Comparison of ENCODE assay signal across 30 mouse cellular contexts in the genomic region with DNA sequence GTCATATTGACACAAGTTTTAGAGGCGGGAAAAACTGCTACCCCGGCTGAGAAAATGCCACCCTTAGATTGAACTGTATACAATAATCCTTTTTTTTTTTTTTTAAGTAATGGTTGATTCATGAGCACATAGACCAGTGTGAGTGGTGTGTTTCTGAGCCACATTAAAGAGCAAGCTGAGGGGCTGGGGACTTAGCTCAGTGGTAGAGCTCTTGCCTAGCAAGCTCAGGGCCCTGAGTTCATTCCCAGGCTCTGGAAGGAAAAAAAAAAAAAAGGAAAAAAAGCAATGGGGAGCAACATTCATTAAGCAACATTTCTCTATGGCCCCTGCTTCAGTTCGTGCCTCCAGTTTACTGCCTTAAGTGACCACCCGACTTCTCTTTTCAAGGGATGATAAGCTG.
DNase-seq lines count a peak whose midpoint lies in the region; ATAC-seq and TF ChIP-seq lines count a peak whose summit lies in the region.
"Had no signal": no experiment of that assay in that cellular context is flagged by ENCODE, and none has a peak within 500 bp of the region (broad histone marks: within the 10 kb centered on the region; RNA-seq: fewer than 3 reads in every experiment).

No protein-coding gene starts in this region.

- no peaks in the 10 kb centered on the region for H3K9me3 ChIP-seq in hindbrain, embryonic 11.5 days (ENCODE audit: control insufficient read depth, low read length)
- H3K9me3 ChIP-seq in hindbrain, embryonic 10.5 days = no peaks in the 10 kb centered on the region
- no peaks in the 10 kb centered on the region for H3K9me3 ChIP-seq in neural tube, embryonic 11.5 days (ENCODE audit: control insufficient read depth, low read length)
- H3K9me3 ChIP-seq: embryonic facial prominence, embryonic 12.5 days; embryonic facial prominence, embryonic 15.5 days; forebrain, embryonic 13.5 days; G1E; heart, embryonic 10.5 days; heart, embryonic 13.5 days; hindbrain, embryonic 13.5 days; intestine, embryonic 15.5 days had no signal

- H3K4me3 ChIP-seq in hindbrain, embryonic 11.5 days (ENCODE audit: low read depth, low read length) = no peak overlapping the region
- H3K4me3 ChIP-seq in hindbrain, embryonic 10.5 days = no peak overlapping the region
- H3K4me3 ChIP-seq in neural tube, embryonic 11.5 days (ENCODE audit: low read depth, low read length) = no peak overlapping the region
- no peak overlapping the region for H3K4me3 ChIP-seq in layer of hippocampus, adult 2 months
- H3K4me3 ChIP-seq: embryonic facial prominence, embryonic 12.5 days; embryonic facial prominence, embryonic 15.5 days; forebrain, embryonic 13.5 days; heart, adult 2 months; heart, embryonic 10.5 days; heart, embryonic 13.5 days; hindbrain, embryonic 13.5 days; intestine, embryonic 15.5 days had no signal

- H3K9ac ChIP-seq in hindbrain, embryonic 11.5 days (ENCODE audit: low read depth, low read length) = no peak overlapping the region
- H3K9ac ChIP-seq in neural tube, embryonic 11.5 days (ENCODE audit: low read length) = no peak overlapping the region
- H3K9ac ChIP-seq: embryonic facial prominence, embryonic 12.5 days; embryonic facial prominence, embryonic 15.5 days; forebrain, embryonic 13.5 days; heart, embryonic 13.5 days; hindbrain, embryonic 13.5 days; intestine, embryonic 15.5 days had no signal

- no peak overlapping the region for H3K4me2 ChIP-seq in hindbrain, embryonic 11.5 days (replicated peaks; ENCODE audit: low read depth, low read length)
- no peak overlapping the region for H3K4me2 ChIP-seq in neural tube, embryonic 11.5 days (ENCODE audit: low read depth)
- H3K4me2 ChIP-seq: embryonic facial prominence, embryonic 12.5 days; embryonic facial prominence, embryonic 15.5 days; forebrain, embryonic 13.5 days; heart, embryonic 13.5 days; hindbrain, embryonic 13.5 days; intestine, embryonic 15.5 days had no signal

- H3K4me1 ChIP-seq in hindbrain, embryonic 11.5 days (replicated peaks; ENCODE audit: control insufficient read depth, insufficient read depth, low read length) = no peaks in the 10 kb centered on the region
- H3K4me1 ChIP-seq in hindbrain, embryonic 10.5 days (replicated peaks) = peaks cover 8% of the 10 kb centered on the region; the same call in 1 of the 2 replicates
- H3K4me1 ChIP-seq in neural tube, embryonic 11.5 days (ENCODE audit: control insufficient read depth, insufficient read depth, low read length) = no peaks in the 10 kb centered on the region
- H3K4me1 ChIP-seq: embryonic facial prominence, embryonic 12.5 days; embryonic facial prominence, embryonic 15.5 days; heart, embryonic 10.5 days; heart, embryonic 13.5 days; hindbrain, embryonic 13.5 days; intestine, embryonic 15.5 days had no signal

- DNase-seq in hindbrain, embryonic 11.5 days (ENCODE audit: low spot score) = no peak
- DNase-seq in hindbrain, embryonic 10.5 days (ENCODE audit: low spot score) = no peak
- peak; percentile 26 for DNase-seq in neural tube, embryonic 11.5 days (ENCODE audit: low spot score)
- DNase-seq in neural tube, embryonic 10.5 days (ENCODE audit: extremely low spot score, low spot score) = no peak
- peak; percentile 6 for DNase-seq in R1 (ENCODE audit: low read depth, low spot score)
- DNase-seq in layer of hippocampus, adult 2 months (ENCODE audit: low spot score in 2 of 2) = no peak
- DNase-seq: adrenal gland, adult 2 months; adrenal gland, postnatal 14 days; B cell, adult 2 months; cerebellum, adult 11 months; cerebellum, adult 2 months; cerebellum, adult 9-11 months; cerebellum, postnatal 25 days; gastrocnemius, postnatal 10 days; gastrocnemius, postnatal 36 days; heart, adult 2 months; heart, postnatal 14 days; heart, postnatal 4 days had no signal

- TF ChIP-seq CTCF in layer of hippocampus, adult 2 months (conservative IDR thresholded peaks at IDR 0.05) = no peak

- no peaks in the 10 kb centered on the region for H3K36me3 ChIP-seq in hindbrain, embryonic 11.5 days (ENCODE audit: control insufficient read depth, insufficient read depth, low read length)
- H3K36me3 ChIP-seq in hindbrain, embryonic 10.5 days = no peaks in the 10 kb centered on the region
- no peaks in the 10 kb centered on the region for H3K36me3 ChIP-seq in neural tube, embryonic 11.5 days (ENCODE audit: control insufficient read depth, insufficient read depth, low read length)
- H3K36me3 ChIP-seq: embryonic facial prominence, embryonic 12.5 days; embryonic facial prominence, embryonic 15.5 days; G1E; heart, embryonic 10.5 days; heart, embryonic 13.5 days; hindbrain, embryonic 13.5 days; intestine, embryonic 15.5 days had no signal

- 36% methylated on average over 4 of the region's 4 CpGs for WGBS in hindbrain, embryonic 11.5 days
- 56% methylated on average over 4 of the region's 4 CpGs for WGBS in hindbrain, embryonic 10.5 days
- WGBS in neural tube, embryonic 11.5 days = 31% methylated on average over 4 of the region's 4 CpGs

- no peak overlapping the region for H3K27ac ChIP-seq in hindbrain, embryonic 11.5 days (ENCODE audit: low read depth, low read length)
- no peak overlapping the region for H3K27ac ChIP-seq in hindbrain, embryonic 10.5 days
- no peak overlapping the region for H3K27ac ChIP-seq in neural tube, embryonic 11.5 days (ENCODE audit: low read depth, low read length)
- H3K27ac ChIP-seq in layer of hippocampus, adult 2 months = no peak overlapping the region
- H3K27ac ChIP-seq: embryonic facial prominence, embryonic 12.5 days; embryonic facial prominence, embryonic 15.5 days; forebrain, embryonic 13.5 days; heart, adult 2 months; heart, embryonic 10.5 days; heart, embryonic 13.5 days; hindbrain, embryonic 13.5 days; intestine, embryonic 15.5 days had no signal

- ATAC-seq in hindbrain, embryonic 11.5 days (ENCODE audit: low FRiP score) = 0 out of 2 replicates have a peak, but pooled peaks have one; percentile 44
- ATAC-seq in neural tube, embryonic 11.5 days (ENCODE audit: insufficient read depth, low FRiP score, low TSS enrichment) = no peak
- ATAC-seq: forebrain, embryonic 13.5 days; forebrain, embryonic 16.5 days; hindbrain, embryonic 16.5 days; intestine, embryonic 15.5 days; Patski had no signal

- no peaks in the 10 kb centered on the region for H3K27me3 ChIP-seq in hindbrain, embryonic 11.5 days (ENCODE audit: control insufficient read depth, insufficient read depth, low read length)
- H3K27me3 ChIP-seq in hindbrain, embryonic 10.5 days (ENCODE audit: insufficient read depth, poor library complexity, severe bottlenecking) = no peaks in the 10 kb centered on the region
- H3K27me3 ChIP-seq in neural tube, embryonic 11.5 days (ENCODE audit: control insufficient read depth, insufficient read depth, low read length) = no peaks in the 10 kb centered on the region
- H3K27me3 ChIP-seq: CH12.LX; embryonic facial prominence, embryonic 12.5 days; embryonic facial prominence, embryonic 15.5 days; forebrain, embryonic 13.5 days; heart, embryonic 13.5 days; hindbrain, embryonic 13.5 days; intestine, embryonic 15.5 days; Patski had no signal

Comparison
In these comparisons a context has a peak if more than half of its experiments do, and no peak if none do; other contexts are left out.
1. DNase-seq: peak in neural tube, embryonic 11.5 days (single experiment) and R1 (single experiment); none in hindbrain, embryonic 11.5 days (single experiment), hindbrain, embryonic 10.5 days (single experiment), neural tube, embryonic 10.5 days (single experiment) and layer of hippocampus, adult 2 months (0 of 2).